Mouse (Mus musculus): Measurements from ENCODE around the gene Trappc2l. TPM values are rescaled to one million over a fixed set of nuclear protein-coding genes. Genes with fewer than 3 reads are reported as not detected.

The Trappc2l gene
- polyA plus RNA-seq, 1 experiment = 70.2 TPM

DNA sequence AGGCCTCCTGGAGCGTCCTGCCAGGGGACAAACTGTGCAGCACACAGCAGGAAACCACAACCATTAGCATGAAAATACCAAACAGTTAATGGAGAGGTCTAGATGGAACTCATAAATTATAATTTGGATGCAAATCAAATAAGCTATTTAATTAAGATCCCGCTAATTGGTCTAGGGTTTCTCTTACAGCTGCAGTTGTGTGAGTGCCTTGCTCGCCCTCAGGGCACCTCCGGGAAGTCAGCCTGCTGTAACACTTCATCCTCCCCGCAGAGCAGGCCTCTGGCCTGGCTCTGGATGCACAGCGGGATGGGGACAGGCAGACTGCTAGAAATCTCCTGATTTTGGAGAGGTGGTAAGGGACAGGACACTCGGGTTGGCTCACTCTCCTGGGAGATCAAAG is 25.3 kb upstream of the Trappc2l start:
- Histone ChIP-seq H3K36me3 (ENCODE audit: control insufficient read depth, insufficient read depth) (no peaks in the 10 kb centered on the region), H3K4me3 (ENCODE audit: insufficient read depth, poor library complexity, severe bottlenecking) (no peak overlapping the region), H3K27me3 (ENCODE audit: control insufficient read depth, insufficient read depth, insufficient read length) (no peaks in the 10 kb centered on the region), H3ac (ENCODE audit: control insufficient read depth, insufficient read length, low read depth) (no peak overlapping the region), H3K79me3 (ENCODE audit: low read depth) (no peaks in the 10 kb centered on the region), H3K79me2 (ENCODE audit: control insufficient read depth, insufficient read depth) (no peaks in the 10 kb centered on the region)
- TF ChIP-seq MYOD1 (IDR thresholded peaks at IDR 0.05; ENCODE audit: control insufficient read depth, insufficient read length, low read depth) (no peak), CEBPB (IDR thresholded peaks at IDR 0.05; ENCODE audit: low read depth) (no peak), MYOG (IDR thresholded peaks at IDR 0.05; ENCODE audit: control insufficient read depth, extremely low read depth, insufficient read length) (no peak), CTCF (IDR thresholded peaks at IDR 0.05; ENCODE audit: control insufficient read depth, insufficient read depth, insufficient read length) (no peak), MAX (IDR thresholded peaks at IDR 0.05) (no peak), FOSL1 (IDR thresholded peaks at IDR 0.05; ENCODE audit: insufficient read depth, low read length, poor library complexity, severe bottlenecking) (no peak), USF1 (IDR thresholded peaks at IDR 0.05; ENCODE audit: low read depth) (no peak)

DNA sequence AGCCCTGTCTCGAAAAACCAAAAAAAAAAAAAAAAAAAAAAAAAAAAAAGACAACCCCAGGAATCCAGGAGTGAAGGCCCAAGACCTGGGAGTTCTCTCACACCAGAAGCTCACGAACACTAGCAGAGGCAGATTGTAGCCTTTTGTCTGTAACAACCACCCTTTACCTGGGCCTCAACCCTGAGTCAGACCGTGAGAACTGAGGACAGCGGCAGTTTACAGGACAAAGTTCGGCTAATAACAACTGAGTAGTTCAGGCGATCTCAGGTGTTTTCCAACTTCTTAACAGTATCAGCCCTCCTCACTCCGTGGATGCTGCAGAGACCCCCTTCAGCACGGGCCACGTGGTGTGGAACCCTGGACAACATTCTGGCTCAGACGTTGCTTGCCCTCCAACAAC is 24.7 kb upstream of the Trappc2l start:
- H3K4me3 ChIP-seq (ENCODE audit: insufficient read depth, poor library complexity, severe bottlenecking) = no peak overlapping the region
- no peaks in the 10 kb centered on the region for H3K36me3 ChIP-seq (ENCODE audit: control insufficient read depth, insufficient read depth)
- TF ChIP-seq USF1 (IDR thresholded peaks at IDR 0.05; ENCODE audit: low read depth) (no peak), CTCF (IDR thresholded peaks at IDR 0.05; ENCODE audit: control insufficient read depth, insufficient read depth, insufficient read length) (no peak), MAX (IDR thresholded peaks at IDR 0.05) (no peak), MYOG (IDR thresholded peaks at IDR 0.05; ENCODE audit: control insufficient read depth, extremely low read depth, insufficient read length) (no peak), MYOD1 (IDR thresholded peaks at IDR 0.05; ENCODE audit: control insufficient read depth, insufficient read length, low read depth) (no peak), FOSL1 (IDR thresholded peaks at IDR 0.05; ENCODE audit: insufficient read depth, low read length, poor library complexity, severe bottlenecking) (no peak), CEBPB (IDR thresholded peaks at IDR 0.05; ENCODE audit: low read depth) (no peak)
- no peaks in the 10 kb centered on the region for H3K79me2 ChIP-seq (ENCODE audit: control insufficient read depth, insufficient read depth)
- no peaks in the 10 kb centered on the region for H3K27me3 ChIP-seq (ENCODE audit: control insufficient read depth, insufficient read depth, insufficient read length)
- H3K79me3 ChIP-seq (ENCODE audit: low read depth) = no peaks in the 10 kb centered on the region
- no peak overlapping the region for H3ac ChIP-seq (ENCODE audit: control insufficient read depth, insufficient read length, low read depth)

DNA sequence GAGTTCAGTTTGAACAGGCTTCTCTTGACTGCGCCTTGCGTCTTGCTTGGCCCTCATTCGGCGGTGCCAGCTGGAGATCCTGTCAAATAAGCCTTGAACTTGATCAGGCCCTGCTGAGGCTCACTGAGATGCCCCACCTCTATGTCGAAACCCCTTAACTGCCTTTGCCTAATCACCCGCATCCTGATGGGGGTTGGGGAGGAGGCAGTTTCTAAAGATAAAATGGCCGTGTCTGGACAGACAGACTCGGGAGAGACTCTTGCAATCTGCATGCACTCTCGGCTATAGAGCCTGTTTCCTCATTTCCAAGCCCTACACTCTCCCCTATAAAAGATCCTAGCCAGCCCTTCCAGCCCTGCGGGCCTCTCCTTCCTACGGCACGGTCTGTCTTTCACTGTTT is 18.2 kb upstream of the Trappc2l start:
- Histone ChIP-seq H3K79me2 (ENCODE audit: control insufficient read depth, insufficient read depth) (no peaks in the 10 kb centered on the region), H3K36me3 (ENCODE audit: control insufficient read depth, insufficient read depth) (no peaks in the 10 kb centered on the region), H3ac (ENCODE audit: control insufficient read depth, insufficient read length, low read depth) (no peak overlapping the region), H3K4me3 (ENCODE audit: insufficient read depth, poor library complexity, severe bottlenecking) (no peak overlapping the region), H3K79me3 (ENCODE audit: low read depth) (no peaks in the 10 kb centered on the region), H3K27me3 (ENCODE audit: control insufficient read depth, insufficient read depth, insufficient read length) (no peaks in the 10 kb centered on the region)
- TF ChIP-seq MYOG (IDR thresholded peaks at IDR 0.05; ENCODE audit: control insufficient read depth, extremely low read depth, insufficient read length) (no peak), USF1 (IDR thresholded peaks at IDR 0.05; ENCODE audit: low read depth) (no peak), MAX (IDR thresholded peaks at IDR 0.05) (no peak), CEBPB (IDR thresholded peaks at IDR 0.05; ENCODE audit: low read depth) (no peak), MYOD1 (IDR thresholded peaks at IDR 0.05; ENCODE audit: control insufficient read depth, insufficient read length, low read depth) (no peak), CTCF (IDR thresholded peaks at IDR 0.05; ENCODE audit: control insufficient read depth, insufficient read depth, insufficient read length) (no peak), FOSL1 (IDR thresholded peaks at IDR 0.05; ENCODE audit: insufficient read depth, low read length, poor library complexity, severe bottlenecking) (no peak)

DNA sequence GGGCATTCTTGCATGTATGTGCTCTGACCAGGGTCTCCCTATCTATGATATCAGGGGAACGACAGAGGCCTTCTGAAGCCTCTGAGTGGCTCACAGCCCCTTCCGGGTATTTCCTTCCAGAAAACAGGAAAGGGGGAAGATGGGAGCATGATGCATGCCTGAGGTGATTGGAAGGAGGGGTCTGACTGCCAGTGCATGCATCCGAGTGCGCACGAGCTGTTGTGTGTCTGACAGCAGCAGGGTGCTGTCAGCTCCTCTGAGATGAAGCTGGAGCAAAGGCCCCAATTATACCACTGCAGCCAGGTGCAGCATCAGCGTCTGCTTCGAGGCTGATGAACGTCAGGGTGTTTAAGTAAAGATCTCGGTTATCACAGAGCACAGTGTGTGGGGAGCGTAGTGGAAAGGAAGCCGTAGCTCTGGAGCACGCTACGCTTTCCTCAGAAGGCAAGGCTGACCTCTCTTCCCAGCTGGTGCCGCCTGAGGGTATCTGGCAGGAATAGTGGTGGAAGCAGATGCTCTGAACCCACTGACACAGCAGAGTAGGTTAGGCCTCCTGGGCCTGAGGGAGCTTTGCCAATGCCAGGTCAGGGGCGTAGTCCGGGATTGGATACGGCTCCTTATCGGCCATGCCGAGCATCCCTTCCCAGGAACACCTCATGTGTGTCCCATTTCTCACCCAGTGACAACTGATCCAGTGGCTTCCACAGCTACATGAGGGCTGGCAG is 17.5 kb upstream of the Trappc2l start:
- no peak overlapping the region for H3K4me3 ChIP-seq (ENCODE audit: insufficient read depth, poor library complexity, severe bottlenecking)
- TF ChIP-seq MYOD1 (IDR thresholded peaks at IDR 0.05; ENCODE audit: control insufficient read depth, insufficient read length, low read depth) (no peak), MYOG (IDR thresholded peaks at IDR 0.05; ENCODE audit: control insufficient read depth, extremely low read depth, insufficient read length) (no peak), USF1 (IDR thresholded peaks at IDR 0.05; ENCODE audit: low read depth) (no peak)
- H3K36me3 ChIP-seq (ENCODE audit: control insufficient read depth, insufficient read depth) = no peaks in the 10 kb centered on the region
- no peak overlapping the region for H3ac ChIP-seq (ENCODE audit: control insufficient read depth, insufficient read length, low read depth)
- H3K27me3 ChIP-seq (ENCODE audit: control insufficient read depth, insufficient read depth, insufficient read length) = no peaks in the 10 kb centered on the region
- H3K79me3 ChIP-seq (ENCODE audit: low read depth) = no peaks in the 10 kb centered on the region
- H3K79me2 ChIP-seq (ENCODE audit: control insufficient read depth, insufficient read depth) = no peaks in the 10 kb centered on the region

DNA sequence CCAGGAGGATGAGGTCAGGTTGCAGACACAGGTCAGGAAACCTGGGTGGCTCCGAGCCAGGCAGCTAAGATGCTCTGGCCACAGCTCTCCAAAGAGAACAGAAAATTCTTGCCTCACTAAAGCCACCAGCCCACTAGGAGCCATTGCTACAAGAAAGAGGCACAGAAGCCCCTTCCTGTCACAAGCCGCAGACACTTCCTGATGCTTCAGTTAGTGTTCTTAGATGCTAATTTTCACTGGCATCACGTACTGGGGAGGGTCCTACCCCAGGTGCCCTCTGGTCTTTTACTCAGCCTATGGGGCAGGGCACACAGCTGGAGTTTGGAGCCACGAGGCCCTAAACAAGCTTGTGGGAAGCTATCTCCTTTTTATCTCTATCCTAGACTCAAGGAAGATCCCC is 15.4 kb upstream of the Trappc2l start:
- Histone ChIP-seq H3K79me2 (ENCODE audit: control insufficient read depth, insufficient read depth) (no peaks in the 10 kb centered on the region), H3ac (ENCODE audit: control insufficient read depth, insufficient read length, low read depth) (no peak overlapping the region), H3K4me3 (ENCODE audit: insufficient read depth, poor library complexity, severe bottlenecking) (no peak overlapping the region), H3K27me3 (ENCODE audit: control insufficient read depth, insufficient read depth, insufficient read length) (no peaks in the 10 kb centered on the region), H3K79me3 (ENCODE audit: low read depth) (no peaks in the 10 kb centered on the region), H3K36me3 (ENCODE audit: control insufficient read depth, insufficient read depth) (peaks cover 7% of the 10 kb centered on the region)
- TF ChIP-seq MAX (IDR thresholded peaks at IDR 0.05) (no peak), FOSL1 (IDR thresholded peaks at IDR 0.05; ENCODE audit: insufficient read depth, low read length, poor library complexity, severe bottlenecking) (no peak), CEBPB (IDR thresholded peaks at IDR 0.05; ENCODE audit: low read depth) (no peak), CTCF (IDR thresholded peaks at IDR 0.05; ENCODE audit: control insufficient read depth, insufficient read depth, insufficient read length) (no peak), MYOG (IDR thresholded peaks at IDR 0.05; ENCODE audit: control insufficient read depth, extremely low read depth, insufficient read length) (no peak), MYOD1 (IDR thresholded peaks at IDR 0.05; ENCODE audit: control insufficient read depth, insufficient read length, low read depth) (no peak), USF1 (IDR thresholded peaks at IDR 0.05; ENCODE audit: low read depth) (no peak)

DNA sequence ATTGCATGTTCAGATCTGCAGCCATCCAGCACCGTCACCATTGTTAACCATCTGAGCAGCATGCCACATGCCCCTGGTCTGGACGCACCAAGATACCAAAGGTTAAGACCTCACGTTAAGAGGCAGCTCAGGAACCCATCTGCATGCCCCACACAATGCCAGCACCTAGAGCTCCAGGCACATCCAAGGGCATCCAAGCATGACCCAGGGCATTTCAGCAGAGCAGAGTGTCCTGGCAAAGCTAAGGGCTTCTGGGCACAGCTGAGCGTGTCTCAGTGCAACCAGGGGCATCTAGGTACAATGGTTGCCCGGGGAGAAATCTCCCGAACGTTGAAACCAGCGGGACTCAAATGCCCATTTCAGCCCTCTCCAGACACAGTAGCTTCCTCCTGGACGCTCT is 10.8 kb upstream of the Trappc2l start:
- no peaks in the 10 kb centered on the region for H3K79me3 ChIP-seq (ENCODE audit: low read depth)
- no peak overlapping the region for H3ac ChIP-seq (ENCODE audit: control insufficient read depth, insufficient read length, low read depth)
- H3K27me3 ChIP-seq (ENCODE audit: control insufficient read depth, insufficient read depth, insufficient read length) = no peaks in the 10 kb centered on the region
- no peaks in the 10 kb centered on the region for H3K79me2 ChIP-seq (ENCODE audit: control insufficient read depth, insufficient read depth)
- H3K4me3 ChIP-seq (ENCODE audit: insufficient read depth, poor library complexity, severe bottlenecking) = no peak overlapping the region
- TF ChIP-seq MYOG (IDR thresholded peaks at IDR 0.05; ENCODE audit: control insufficient read depth, extremely low read depth, insufficient read length) (no peak), USF1 (IDR thresholded peaks at IDR 0.05; ENCODE audit: low read depth) (no peak), MYOD1 (IDR thresholded peaks at IDR 0.05; ENCODE audit: control insufficient read depth, insufficient read length, low read depth) (no peak), MAX (IDR thresholded peaks at IDR 0.05) (no peak), CEBPB (IDR thresholded peaks at IDR 0.05; ENCODE audit: low read depth) (no peak), CTCF (IDR thresholded peaks at IDR 0.05; ENCODE audit: control insufficient read depth, insufficient read depth, insufficient read length) (no peak), FOSL1 (IDR thresholded peaks at IDR 0.05; ENCODE audit: insufficient read depth, low read length, poor library complexity, severe bottlenecking) (no peak)
- peaks cover 7% of the 10 kb centered on the region for H3K36me3 ChIP-seq (ENCODE audit: control insufficient read depth, insufficient read depth)

Data from C2C12 (cell line).